Mouse (Mus musculus) hindbrain, embryonic 16.5 days (tissue): ENCODE results near the gene Msx1. TPM values are rescaled to one million over a fixed set of nuclear protein-coding genes. Genes with fewer than 3 reads are reported as not detected.
A peak's percentile ranks its signal among the peaks of the same experiment; 100 is the strongest.

Experiments
- ATAC-seq: fragments of 200-750 bp; cut with Nextera tagmentation; 2 replicates; pipeline ENCODE4 v1.8.0; 2017; ENCODE audit warnings: moderate TSS enrichment, moderate library complexity
- H3K27ac ChIP-seq: fragments of 300-500 bp; sonication (generic); 2 replicates; pipeline ENCODE4 v1.5.1; 2014; ENCODE audit warnings: low read depth, mild to moderate bottlenecking, control low read depth, low read length, moderate library complexity
- H3K27me3 ChIP-seq: fragments of 300-500 bp; sonication (generic); replicated peaks from 2 replicates; pipeline ENCODE4 v1.6.1; 2014; ENCODE audit warnings: low read length; ENCODE audit not compliant: control insufficient read depth, insufficient read depth
- H3K36me3 ChIP-seq: fragments of 300-500 bp; sonication (generic); 2 replicates; pipeline ENCODE4 v1.6.1; 2014; ENCODE audit warnings: mild to moderate bottlenecking, low read length, moderate library complexity, mixed read lengths; ENCODE audit not compliant: control insufficient read depth, insufficient read depth
- H3K4me1 ChIP-seq: fragments of 300-500 bp; sonication (generic); 2 replicates; pipeline ENCODE4 v1.6.1; 2014; ENCODE audit warnings: low read depth, low read length; ENCODE audit not compliant: control insufficient read depth, insufficient read depth
- H3K4me2 ChIP-seq: fragments of 300-500 bp; sonication (generic); 2 replicates; pipeline ENCODE4 v1.6.1; 2014; ENCODE audit warnings: mild to moderate bottlenecking, low read length, control low read depth, moderate library complexity
- H3K4me3 ChIP-seq: fragments of 300-500 bp; sonication (generic); 2 replicates; pipeline ENCODE4 v1.5.1; 2014; ENCODE audit warnings: mild to moderate bottlenecking, low read length, control low read depth, moderate library complexity
- H3K9ac ChIP-seq: fragments of 300-500 bp; sonication (generic); 2 replicates; pipeline ENCODE4 v1.6.1; 2014; ENCODE audit warnings: low read depth, mild to moderate bottlenecking, control low read depth, low read length, moderate library complexity
- H3K9me3 ChIP-seq: fragments of 300-500 bp; sonication (generic); 2 replicates; pipeline ENCODE4 v1.6.1; 2014; ENCODE audit warnings: mild to moderate bottlenecking, low read length, moderate library complexity; ENCODE audit not compliant: control insufficient read depth
- WGBS: fragments of 180-500 bp; shearing (Covaris S2); extraction: QIAGEN DNeasy Blood & Tissue Kit; methylation state at CpG from one replicate; pipeline ENCODE4 v1.1.7; 2014; 5-methylcytosine and 5-hydroxymethylcytosine counted together
- polyA plus RNA-seq: library from polyadenylated mRNA; unstranded; fragments of >200 nt; fragmentation: Nextera tagmentation; extraction: Ambion mirVana; gene quantifications from 2 replicates; pipeline ENCODE4 v1.2.1, GENCODE M21; 2015

Gene Msx1
- polyA plus RNA-seq: 28.9 and 30.5 TPM in 2 replicates

DNA sequence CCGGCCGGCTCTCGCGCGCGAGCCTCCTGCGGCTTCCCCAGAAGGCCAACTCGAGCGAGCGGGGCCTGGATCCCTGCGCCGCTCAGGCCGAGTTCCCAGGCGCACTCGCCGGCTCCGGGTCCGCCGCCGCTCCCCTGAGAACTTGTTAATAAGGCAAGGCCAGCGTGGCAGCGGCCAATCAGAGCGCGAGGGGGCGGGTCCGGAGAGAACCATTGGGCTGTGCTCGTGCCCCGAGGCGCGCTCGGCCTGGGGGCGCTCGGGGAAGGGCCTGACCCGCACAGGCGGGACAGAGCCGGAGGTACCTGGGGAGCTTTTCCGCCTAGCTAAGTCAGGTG is at the start of gene Msx1:
Gene Msx1 (minus strand): TSS at position 123 of the 335 bp plus-strand sequence.
- H3K9ac ChIP-seq: peak within 1 kb of the TSS; percentile 55
- 0% methylated on average over 27 of the region's 37 CpGs for WGBS
- H3K9me3 ChIP-seq: peaks cover under 1% of the 10 kb centered on the region; the same call in 1 of the 2 replicates
- H3K27ac ChIP-seq: no peak within 1 kb of the TSS
- H3K4me3 ChIP-seq: peak within 1 kb of the TSS; percentile 46
- peaks cover 22% of the 10 kb centered on the region for H3K4me1 ChIP-seq
- no peaks in the 10 kb centered on the region for H3K36me3 ChIP-seq
- ATAC-seq: peak; percentile 86
- H3K4me2 ChIP-seq: peak within 1 kb of the TSS; percentile 71
- peaks cover 54% of the 10 kb centered on the region for H3K27me3 ChIP-seq

DNA sequence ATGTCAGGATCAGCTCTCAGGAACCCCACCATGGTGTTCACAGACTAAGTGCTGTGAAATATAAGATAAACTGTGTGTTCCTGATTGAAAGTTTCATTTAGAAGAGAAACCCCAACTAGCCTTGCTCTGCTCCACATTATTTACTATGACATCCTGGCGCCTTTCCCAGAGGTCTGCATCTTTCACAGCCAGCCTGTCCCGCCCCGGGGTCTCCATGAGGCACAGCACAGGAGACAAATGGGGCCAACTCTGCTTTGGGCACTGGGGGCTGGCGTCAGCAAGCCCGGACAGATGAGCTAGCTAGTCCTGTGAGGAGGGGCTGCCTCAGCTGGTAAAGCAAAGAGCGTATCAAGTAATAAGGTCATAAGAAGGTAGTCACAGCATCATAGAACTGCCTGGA is 41.1 kb upstream of the Msx1 start:
- H3K27ac ChIP-seq: no peak overlapping the region
- no peaks in the 10 kb centered on the region for H3K9me3 ChIP-seq
- peaks cover 1% of the 10 kb centered on the region for H3K4me1 ChIP-seq
- H3K36me3 ChIP-seq: no peaks in the 10 kb centered on the region
- ATAC-seq: peak; percentile 52; the same call in 1 of the 2 replicates
- 56% methylated on average over 6 of the region's 6 CpGs for WGBS
- H3K4me3 ChIP-seq: no peak overlapping the region
- H3K4me2 ChIP-seq: no peak overlapping the region
- no peaks in the 10 kb centered on the region for H3K27me3 ChIP-seq
- H3K9ac ChIP-seq: no peak overlapping the region

DNA sequence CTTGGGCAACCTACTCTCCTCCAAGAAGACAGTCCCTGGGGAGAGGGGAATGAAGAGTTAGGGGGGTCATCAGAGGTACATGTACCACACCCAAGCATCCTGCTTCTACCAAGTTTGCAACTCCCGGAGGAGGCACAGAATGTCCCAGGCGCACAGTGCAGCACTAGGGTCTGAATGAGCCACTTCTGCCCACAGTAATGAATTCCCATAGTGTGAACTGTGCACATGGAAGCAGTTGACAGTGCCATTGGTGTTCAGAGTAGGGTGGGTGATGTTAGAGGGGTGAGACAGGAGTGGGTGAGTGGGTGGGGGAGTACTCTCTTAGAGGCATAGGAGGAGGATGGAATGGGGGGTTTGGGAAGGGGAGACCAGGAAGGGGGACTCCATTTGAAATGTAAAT is 39.9 kb upstream of the Msx1 start:
- Histone ChIP-seq H3K9ac (no peak overlapping the region), H3K36me3 (no peaks in the 10 kb centered on the region), H3K4me2 (no peak overlapping the region), H3K27me3 (no peaks in the 10 kb centered on the region), H3K9me3 (no peaks in the 10 kb centered on the region), H3K4me3 (no peak overlapping the region), H3K27ac (no peak overlapping the region), H3K4me1 (peaks cover 10% of the 10 kb centered on the region)
- ATAC-seq: no peak
- WGBS: 91% methylated on average over 2 of the region's 2 CpGs

DNA sequence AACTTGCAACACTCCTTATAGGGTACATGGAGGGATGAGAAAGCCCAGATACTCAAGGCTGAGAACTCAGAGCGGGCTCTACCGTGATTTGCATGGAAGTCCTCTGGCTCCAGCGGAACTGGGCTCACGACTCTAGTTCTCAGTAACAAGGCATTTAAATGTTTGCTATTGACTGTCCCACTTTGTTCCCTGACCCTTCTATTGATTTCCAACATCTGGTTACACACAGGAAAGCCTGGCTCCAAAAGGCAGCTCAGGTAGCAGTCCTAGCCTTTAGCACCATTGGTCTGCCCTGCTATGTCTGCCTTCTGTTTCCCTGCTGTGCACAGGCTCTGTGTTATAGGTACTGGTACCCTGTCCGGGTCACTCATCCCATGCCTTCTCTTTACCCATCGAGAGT is 36.5 kb upstream of the Msx1 start:
- no peak overlapping the region for H3K4me3 ChIP-seq
- 86% methylated on average over 6 of the region's 6 CpGs for WGBS

DNA sequence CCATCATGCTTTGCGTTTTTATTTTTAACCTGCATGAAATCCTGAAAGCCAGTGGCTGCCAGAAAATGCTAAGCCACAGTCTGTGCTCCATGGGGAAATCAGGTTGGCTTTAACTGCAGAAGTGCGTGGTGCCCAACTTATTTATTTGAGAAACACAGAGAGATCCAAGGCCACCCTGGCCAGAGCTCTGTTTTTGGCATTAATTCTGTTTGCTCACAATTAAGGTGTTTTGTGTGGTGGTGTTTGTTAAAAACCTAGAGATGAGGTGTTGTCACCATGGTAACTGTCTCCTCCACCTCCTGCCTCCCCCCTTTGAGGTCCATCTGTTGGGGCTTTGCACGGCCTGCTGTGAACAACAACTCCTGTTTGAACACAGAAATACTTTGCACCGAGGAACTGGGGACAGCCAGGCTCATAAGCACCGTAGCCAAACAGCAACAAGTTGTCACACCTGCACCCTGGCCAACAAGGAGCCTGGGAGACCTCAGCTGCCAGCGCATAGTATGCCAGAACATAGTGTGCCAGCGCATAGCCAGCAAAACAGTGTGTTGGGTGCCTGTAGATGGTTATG is 35.9 kb upstream of the Msx1 start:
- no peak overlapping the region for H3K9ac ChIP-seq
- peak; percentile 66; the same call in 1 of the 2 replicates for ATAC-seq
- H3K27ac ChIP-seq: peak overlapping the region; percentile 3; the same call in 1 of the 2 replicates
- no peaks in the 10 kb centered on the region; the same call in 1 of the 2 replicates for H3K27me3 ChIP-seq
- peaks cover 17% of the 10 kb centered on the region for H3K4me1 ChIP-seq
- H3K4me3 ChIP-seq: no peak overlapping the region
- 36% methylated on average over 7 of the region's 7 CpGs for WGBS
- no peaks in the 10 kb centered on the region for H3K36me3 ChIP-seq
- H3K9me3 ChIP-seq: no peaks in the 10 kb centered on the region
- H3K4me2 ChIP-seq: no peak overlapping the region

More for the DNA sequence above, 36.5 kb upstream of the Msx1 start:
- peak overlapping the region; percentile 3; the same call in 1 of the 2 replicates for H3K27ac ChIP-seq
- H3K9ac ChIP-seq: no peak overlapping the region
- H3K27me3 ChIP-seq: no peaks in the 10 kb centered on the region; the same call in 1 of the 2 replicates
- H3K4me2 ChIP-seq: no peak overlapping the region
- ATAC-seq: no peak
- H3K9me3 ChIP-seq: no peaks in the 10 kb centered on the region
- H3K36me3 ChIP-seq: no peaks in the 10 kb centered on the region
- peaks cover 17% of the 10 kb centered on the region for H3K4me1 ChIP-seq

DNA sequence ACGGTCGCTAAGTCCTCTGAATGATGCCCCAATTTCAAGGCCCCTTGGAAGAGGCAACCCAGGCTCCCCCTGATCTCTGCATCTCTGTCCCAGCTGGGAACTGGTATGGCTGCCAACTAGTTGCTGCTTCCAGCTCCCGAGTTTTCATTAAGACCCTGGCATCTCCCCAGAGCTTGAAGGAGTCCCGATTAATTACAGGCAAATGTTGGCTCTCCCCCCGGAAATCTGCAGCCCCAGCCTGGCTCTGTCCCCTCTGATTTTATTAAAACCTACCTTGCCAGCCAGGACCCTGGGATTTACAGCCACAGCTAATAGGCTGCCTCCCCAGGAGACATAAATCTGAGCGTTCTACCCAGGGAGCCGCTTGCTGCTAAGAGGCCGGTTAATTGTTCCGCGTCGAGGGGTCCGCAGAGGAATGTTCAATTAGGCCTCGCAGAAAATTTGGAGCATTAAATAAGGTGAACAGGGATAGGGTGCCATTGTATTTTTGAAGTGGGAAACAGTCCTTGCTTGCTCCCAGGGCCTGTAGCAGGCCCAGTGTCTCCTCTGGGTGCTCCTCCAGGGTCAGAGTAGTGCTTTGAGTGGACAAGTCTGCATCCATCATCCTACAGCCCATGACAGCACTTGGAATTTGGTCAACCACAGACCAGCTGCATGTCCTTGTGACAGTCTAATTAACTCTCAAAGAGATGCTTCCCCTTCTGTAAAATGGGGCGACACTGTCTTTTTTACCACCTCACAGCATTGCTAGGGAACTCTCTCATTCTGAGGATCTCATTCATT is 33.6 kb upstream of the Msx1 start:
- Histone ChIP-seq H3K27ac (0 out of 2 replicates have a peak overlapping the region, but pooled peaks have one; percentile 8), H3K4me3 (no peak overlapping the region), H3K4me1 (peaks cover 17% of the 10 kb centered on the region), H3K9me3 (no peaks in the 10 kb centered on the region), H3K36me3 (no peaks in the 10 kb centered on the region), H3K27me3 (peaks cover under 1% of the 10 kb centered on the region; the same call in 1 of the 2 replicates), H3K9ac (no peak overlapping the region), H3K4me2 (no peak overlapping the region)
- ATAC-seq: peak; percentile 75
- WGBS: 26% methylated on average over 14 of the region's 14 CpGs

DNA sequence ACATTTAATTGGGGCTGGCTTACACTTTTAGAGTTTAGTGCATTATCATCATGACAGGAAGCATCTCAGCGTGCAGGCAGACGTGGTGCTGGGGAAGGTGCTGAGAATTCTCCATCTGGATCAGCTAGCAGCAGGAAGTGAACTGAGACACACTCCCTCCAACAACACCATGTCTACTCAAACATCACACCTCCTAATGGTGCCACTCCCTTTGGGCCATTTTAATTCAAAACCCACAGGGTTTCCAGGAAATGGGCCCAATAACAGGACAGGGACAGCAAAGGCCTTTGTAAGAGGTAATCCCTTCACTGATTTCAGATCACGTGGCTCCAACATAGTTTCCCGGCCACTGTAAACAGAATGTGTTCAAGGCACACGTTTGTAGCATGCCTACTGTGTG is 31.7 kb upstream of the Msx1 start:
- H3K9ac ChIP-seq: no peak overlapping the region
- H3K4me1 ChIP-seq: peaks cover 23% of the 10 kb centered on the region
- no peak overlapping the region for H3K4me3 ChIP-seq
- H3K27me3 ChIP-seq: peaks cover 7% of the 10 kb centered on the region; the same call in 1 of the 2 replicates
- no peaks in the 10 kb centered on the region for H3K9me3 ChIP-seq
- H3K27ac ChIP-seq: no peak overlapping the region
- WGBS: 64% methylated on average over 5 of the region's 5 CpGs
- H3K4me2 ChIP-seq: no peak overlapping the region
- ATAC-seq: no peak
- H3K36me3 ChIP-seq: no peaks in the 10 kb centered on the region

DNA sequence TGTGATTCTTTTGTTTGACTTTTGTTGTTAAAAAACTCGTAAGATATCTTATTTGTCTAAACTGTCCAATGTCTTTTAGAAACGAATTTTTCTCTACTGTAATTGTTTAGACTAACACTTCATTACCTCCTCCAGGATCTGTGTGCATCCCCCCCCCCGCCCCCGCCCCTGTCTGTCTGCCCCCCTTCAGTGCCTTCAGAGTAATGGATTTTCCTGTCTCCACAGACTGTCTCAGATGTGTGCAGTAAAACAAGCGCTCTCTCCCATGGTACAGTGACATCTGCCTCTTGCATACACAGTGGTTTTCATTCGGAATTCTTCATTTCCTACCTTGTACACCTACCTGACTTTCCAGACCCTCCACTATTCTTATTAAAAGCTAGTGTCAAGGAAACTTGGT is 29.9 kb upstream of the Msx1 start:
- Histone ChIP-seq H3K27ac (no peak overlapping the region), H3K9me3 (no peaks in the 10 kb centered on the region), H3K4me2 (no peak overlapping the region), H3K4me1 (peaks cover 13% of the 10 kb centered on the region), H3K27me3 (peaks cover 7% of the 10 kb centered on the region; the same call in 1 of the 2 replicates), H3K4me3 (no peak overlapping the region), H3K36me3 (no peaks in the 10 kb centered on the region), H3K9ac (no peak overlapping the region)
- no peak for ATAC-seq
- WGBS: 76% methylated on average over 6 of the region's 6 CpGs

DNA sequence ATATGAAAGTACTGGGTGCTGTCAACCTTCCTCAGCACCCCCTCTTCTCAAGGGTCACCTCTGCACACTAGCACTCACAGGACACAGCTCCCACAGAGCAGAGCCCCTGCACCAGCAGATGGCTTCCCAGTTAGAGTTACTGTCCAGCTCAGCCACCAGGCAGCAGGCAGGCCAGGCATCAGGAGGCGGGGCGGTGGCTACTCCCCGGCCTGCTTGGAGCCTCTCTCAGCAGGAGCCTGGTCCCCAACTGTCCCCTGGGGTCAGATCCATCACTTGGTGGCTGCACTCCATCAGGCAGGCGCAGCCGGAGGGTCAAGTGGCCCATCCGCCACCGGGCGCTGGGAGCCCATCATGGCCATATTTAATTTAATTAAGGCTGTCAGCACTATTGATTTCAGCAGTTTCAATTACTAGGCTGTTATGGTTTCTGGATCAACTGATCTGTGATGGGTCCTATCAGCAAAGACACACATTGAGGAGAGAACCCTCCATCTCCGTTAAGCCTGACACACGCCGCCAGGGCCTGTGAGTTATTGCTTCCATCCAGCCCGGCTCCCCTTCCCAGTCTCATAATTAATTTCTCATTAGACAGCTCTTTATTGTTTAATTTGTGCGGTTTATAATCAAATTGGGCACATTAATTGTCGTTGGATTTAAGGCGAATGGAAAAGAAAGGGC is 27.1 kb upstream of the Msx1 start:
- Histone ChIP-seq H3K27me3 (0 out of 2 replicates have a peak, but pooled peaks cover 7% of the 10 kb centered on the region), H3K27ac (no peak overlapping the region), H3K36me3 (no peaks in the 10 kb centered on the region), H3K4me1 (peaks cover 6% of the 10 kb centered on the region; the same call in 1 of the 2 replicates), H3K4me2 (no peak overlapping the region), H3K9ac (no peak overlapping the region), H3K4me3 (no peak overlapping the region), H3K9me3 (no peaks in the 10 kb centered on the region)
- 28% methylated on average over 15 of the region's 15 CpGs for WGBS
- ATAC-seq: 0 out of 2 replicates have a peak, but pooled peaks have one; percentile 46
